Mouse (Mus musculus): Measurements from ENCODE around the gene Mtus2. TPM values are rescaled to one million over a fixed set of nuclear protein-coding genes. Genes with fewer than 3 reads are reported as not detected.

The Mtus2 gene
- polyA plus RNA-seq, 1 experiment from 2014 or later, result 5.5 TPM

DNA sequence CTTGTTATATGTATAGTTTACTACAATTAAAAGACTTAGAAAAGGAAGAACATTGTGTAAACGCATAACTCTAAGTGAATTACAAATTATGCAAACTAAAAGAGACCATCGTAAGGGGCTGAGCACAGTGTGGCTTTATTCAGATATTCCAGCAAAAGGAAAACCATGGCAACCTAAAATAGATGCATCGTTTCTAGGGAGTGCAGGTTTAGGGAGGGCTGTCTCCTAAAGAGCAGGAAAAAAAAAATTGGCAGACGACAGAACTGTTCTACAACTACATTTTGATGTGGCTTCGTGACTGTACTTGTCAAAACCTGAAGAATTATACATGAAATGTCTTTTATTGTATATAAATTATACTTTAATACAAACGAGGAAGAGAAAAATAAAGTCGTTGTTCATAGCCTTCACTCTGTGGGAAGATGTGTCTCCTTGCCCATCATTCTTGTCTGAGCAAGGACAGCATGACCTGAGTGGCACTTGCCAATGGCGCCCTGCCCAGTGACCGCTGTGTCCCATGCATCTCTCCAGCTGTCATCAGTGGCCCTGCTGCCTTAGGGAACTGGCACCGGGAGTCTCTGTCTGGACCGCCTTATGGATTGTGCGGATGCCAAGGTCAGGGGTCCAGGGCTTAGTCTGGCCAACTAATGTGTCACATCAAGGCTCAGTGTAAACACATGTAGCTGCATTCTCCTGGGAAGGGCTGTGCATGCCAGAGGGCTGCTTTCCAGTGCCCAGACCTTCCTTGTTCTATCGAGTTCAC is 95.9 kb downstream of the Mtus2 start:
- ATAC-seq (no peak), DNase-seq (ENCODE audit: low spot score) (no peak)
- Histone ChIP-seq H3K9me3 (ENCODE audit: low read length) (no peaks in the 10 kb centered on the region), H3K4me1 (ENCODE audit: insufficient read depth, low read depth, low read length) (no peaks in the 10 kb centered on the region), H3K9ac (replicated peaks; ENCODE audit: low read depth) (no peak overlapping the region), H3K27ac (ENCODE audit: low read length) (no peak overlapping the region), H3K4me3 (ENCODE audit: low read depth, low read length) (no peak overlapping the region), H3K27me3 (replicated peaks; ENCODE audit: insufficient read depth, low read length) (no peaks in the 10 kb centered on the region), H3K4me2 (replicated peaks; ENCODE audit: low read depth, low read length) (no peak overlapping the region), H3K36me3 (ENCODE audit: insufficient read depth, low read length) (no peaks in the 10 kb centered on the region)
- TF ChIP-seq CTCF (IDR thresholded peaks at IDR 0.05), result no peak
- TF ChIP-seq EP300 (IDR thresholded peaks at IDR 0.05), result no peak
- 62% methylated on average over 13 of the region's 13 CpGs for WGBS

DNA sequence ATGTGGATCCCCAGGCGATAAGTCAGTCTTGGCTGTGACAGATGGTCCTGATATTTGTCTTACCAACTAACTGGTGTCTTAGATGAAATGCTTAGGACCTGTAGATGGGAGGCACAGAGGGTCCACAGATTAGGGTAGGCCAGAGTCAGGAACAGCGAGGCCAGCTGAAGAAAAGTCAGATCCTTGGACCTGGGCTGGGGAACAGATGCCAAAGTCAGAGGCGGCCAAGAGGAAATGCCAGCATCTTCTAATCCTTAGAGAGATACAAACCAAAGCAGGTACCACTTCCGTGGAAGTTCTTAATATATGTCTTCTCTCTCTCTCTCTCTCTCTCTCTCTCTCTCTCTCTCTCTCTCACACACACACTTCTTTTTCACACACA is 96.5 kb downstream of the Mtus2 start:
- H3K36me3 ChIP-seq (ENCODE audit: insufficient read depth, low read length), result no peaks in the 10 kb centered on the region
- TF ChIP-seq EP300 (IDR thresholded peaks at IDR 0.05) (no peak), CTCF (IDR thresholded peaks at IDR 0.05) (no peak)
- no peaks in the 10 kb centered on the region for H3K4me1 ChIP-seq (ENCODE audit: insufficient read depth, low read depth, low read length)
- WGBS, result 65% methylated on average over 4 of the region's 4 CpGs
- H3K9ac ChIP-seq (replicated peaks; ENCODE audit: low read depth), result no peak overlapping the region
- no peak overlapping the region for H3K27ac ChIP-seq (ENCODE audit: low read length)
- H3K9me3 ChIP-seq (ENCODE audit: low read length), result no peaks in the 10 kb centered on the region
- DNase-seq (ENCODE audit: low spot score), result no peak
- H3K4me2 ChIP-seq (replicated peaks; ENCODE audit: low read depth, low read length), result no peak overlapping the region
- ATAC-seq, result no peak
- no peak overlapping the region for H3K4me3 ChIP-seq (ENCODE audit: low read depth, low read length)
- no peaks in the 10 kb centered on the region for H3K27me3 ChIP-seq (replicated peaks; ENCODE audit: insufficient read depth, low read length)

DNA sequence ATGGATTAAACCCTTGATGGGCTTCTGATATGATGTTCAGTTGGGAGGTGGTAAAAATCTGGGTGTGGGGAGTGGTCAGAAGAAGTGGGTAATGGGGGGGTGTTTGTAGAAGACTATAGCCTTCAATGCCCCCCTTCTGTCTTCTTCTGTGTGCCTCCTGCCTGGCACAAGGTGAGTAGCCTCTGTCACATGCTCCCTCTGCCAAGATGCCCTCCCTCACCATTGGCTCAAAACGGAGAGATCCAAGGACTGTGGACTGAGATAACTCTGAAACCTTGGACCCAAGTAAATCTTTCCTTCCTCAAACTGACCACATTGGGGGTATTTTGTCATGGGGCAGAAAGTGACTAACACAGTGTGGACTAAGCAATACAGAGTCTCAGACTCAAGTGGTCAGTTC is 99.7 kb downstream of the Mtus2 start:
- DNase-seq (ENCODE audit: low spot score) (no peak), ATAC-seq (no peak)
- Histone ChIP-seq H3K27ac (ENCODE audit: low read length) (no peak overlapping the region), H3K9ac (replicated peaks; ENCODE audit: low read depth) (no peak overlapping the region), H3K4me1 (ENCODE audit: insufficient read depth, low read depth, low read length) (no peaks in the 10 kb centered on the region), H3K4me2 (replicated peaks; ENCODE audit: low read depth, low read length) (no peak overlapping the region), H3K4me3 (ENCODE audit: low read depth, low read length) (no peak overlapping the region), H3K9me3 (ENCODE audit: low read length) (no peaks in the 10 kb centered on the region), H3K27me3 (replicated peaks; ENCODE audit: insufficient read depth, low read length) (no peaks in the 10 kb centered on the region), H3K36me3 (ENCODE audit: insufficient read depth, low read length) (no peaks in the 10 kb centered on the region)
- WGBS, result 75% methylated on average over 1 of the region's 1 CpGs
- no peak for TF ChIP-seq CTCF (IDR thresholded peaks at IDR 0.05)

DNA sequence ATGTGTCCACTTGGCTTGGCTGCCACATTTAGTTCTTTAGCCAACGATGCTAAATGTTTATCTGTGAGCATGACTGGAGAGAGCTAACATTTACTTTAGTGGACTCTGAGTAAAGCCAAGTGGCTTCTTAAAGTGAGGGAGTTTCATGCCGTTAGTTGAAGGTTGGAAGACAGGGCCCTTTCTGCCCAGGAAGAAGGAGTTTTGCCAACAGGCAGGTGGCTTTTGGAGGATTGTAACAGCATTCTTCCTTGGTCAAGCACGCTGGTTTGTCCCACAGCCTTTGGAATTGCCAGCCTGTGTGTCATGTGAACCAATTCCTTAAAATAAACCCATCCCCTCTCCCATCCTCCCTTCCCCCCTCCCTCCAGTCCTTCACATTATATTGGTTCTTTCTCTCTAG is 100.3 kb downstream of the Mtus2 start:
- Histone ChIP-seq H3K36me3 (ENCODE audit: insufficient read depth, low read length) (no peaks in the 10 kb centered on the region), H3K9me3 (ENCODE audit: low read length) (no peaks in the 10 kb centered on the region), H3K27me3 (replicated peaks; ENCODE audit: insufficient read depth, low read length) (no peaks in the 10 kb centered on the region), H3K4me3 (ENCODE audit: low read depth, low read length) (no peak overlapping the region), H3K27ac (ENCODE audit: low read length) (no peak overlapping the region), H3K9ac (replicated peaks; ENCODE audit: low read depth) (no peak overlapping the region), H3K4me1 (ENCODE audit: insufficient read depth, low read depth, low read length) (no peaks in the 10 kb centered on the region), H3K4me2 (replicated peaks; ENCODE audit: low read depth, low read length) (no peak overlapping the region)
- TF ChIP-seq EP300 (IDR thresholded peaks at IDR 0.05), result no peak
- TF ChIP-seq CTCF (IDR thresholded peaks at IDR 0.05), result no peak
- WGBS, result 39% methylated on average over 3 of the region's 3 CpGs
- no peak for ATAC-seq
- DNase-seq (ENCODE audit: low spot score), result no peak

DNA sequence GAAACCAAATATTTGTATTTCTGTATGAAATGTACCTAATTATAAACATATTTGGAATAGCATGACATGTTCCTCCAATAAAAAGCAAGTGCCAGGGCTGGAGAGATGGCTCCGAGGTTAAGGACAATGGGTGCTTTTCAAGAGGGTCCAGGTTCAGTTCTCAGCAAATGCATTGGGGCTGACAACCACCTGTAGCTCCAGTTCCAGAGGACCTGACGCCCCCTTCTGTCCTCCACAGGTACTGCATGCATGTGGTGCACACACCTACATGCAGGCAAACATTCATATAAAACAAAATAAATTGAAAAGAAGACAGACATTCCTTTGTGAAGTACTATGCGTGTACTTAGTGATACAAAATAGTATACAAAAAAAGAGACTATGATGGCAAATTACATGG is 102.2 kb downstream of the Mtus2 start:
- H3K4me3 ChIP-seq (ENCODE audit: low read depth, low read length), result no peak overlapping the region
- no peak for DNase-seq (ENCODE audit: low spot score)
- H3K9me3 ChIP-seq (ENCODE audit: low read length), result no peaks in the 10 kb centered on the region
- no peak for ATAC-seq
- H3K36me3 ChIP-seq (ENCODE audit: insufficient read depth, low read length), result no peaks in the 10 kb centered on the region
- H3K9ac ChIP-seq (replicated peaks; ENCODE audit: low read depth), result no peak overlapping the region
- H3K27ac ChIP-seq (ENCODE audit: low read length), result no peak overlapping the region
- TF ChIP-seq CTCF (IDR thresholded peaks at IDR 0.05), result no peak
- TF ChIP-seq EP300 (IDR thresholded peaks at IDR 0.05), result no peak
- WGBS, result 70% methylated on average over 3 of the region's 3 CpGs
- no peaks in the 10 kb centered on the region for H3K27me3 ChIP-seq (replicated peaks; ENCODE audit: insufficient read depth, low read length)
- no peak overlapping the region for H3K4me2 ChIP-seq (replicated peaks; ENCODE audit: low read depth, low read length)
- H3K4me1 ChIP-seq (ENCODE audit: insufficient read depth, low read depth, low read length), result no peaks in the 10 kb centered on the region

DNA sequence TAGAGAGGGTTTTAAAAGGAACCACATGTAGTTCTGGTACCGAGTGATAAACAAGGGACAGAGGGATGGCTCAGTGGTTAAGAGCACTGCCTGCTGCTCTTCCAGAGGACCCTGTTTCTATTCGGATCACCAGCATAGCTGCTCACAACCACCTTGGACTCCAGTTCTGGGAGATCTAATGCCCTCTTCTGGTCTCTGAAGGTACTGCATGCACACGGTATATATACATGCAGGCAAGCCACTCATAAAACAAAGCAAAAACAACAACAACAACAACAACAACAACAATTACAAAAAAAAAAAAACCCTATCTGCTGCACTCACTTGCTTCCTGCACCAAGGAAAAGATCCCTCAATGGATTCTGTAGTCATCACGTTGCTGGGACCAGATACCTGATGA is 104.7 kb downstream of the Mtus2 start:
- TF ChIP-seq CTCF (IDR thresholded peaks at IDR 0.05) (no peak), EP300 (IDR thresholded peaks at IDR 0.05) (no peak)
- Histone ChIP-seq H3K9ac (replicated peaks; ENCODE audit: low read depth) (no peak overlapping the region), H3K27ac (ENCODE audit: low read length) (no peak overlapping the region)

DNA sequence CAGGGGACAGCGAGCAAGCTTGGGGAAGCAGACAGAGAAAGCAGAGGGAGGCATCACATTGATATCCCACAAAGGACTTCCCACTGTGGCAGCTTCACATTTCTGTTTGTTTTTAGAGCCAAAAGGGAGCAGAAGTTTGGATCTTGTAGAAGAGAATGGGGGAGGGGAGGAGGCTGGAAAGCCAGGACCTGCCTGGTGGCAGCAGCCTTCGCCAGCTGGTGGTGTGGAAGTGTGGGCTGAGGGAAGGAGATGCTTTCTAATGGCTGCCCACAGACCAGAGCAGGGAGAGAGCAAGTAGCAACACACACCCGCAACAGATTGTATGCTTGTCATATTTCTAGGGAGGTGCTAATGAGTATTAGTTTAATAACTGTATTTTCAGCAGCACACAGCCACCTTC is 106.6 kb downstream of the Mtus2 start:
- Histone ChIP-seq H3K36me3 (ENCODE audit: insufficient read depth, low read length) (no peaks in the 10 kb centered on the region), H3K4me1 (ENCODE audit: insufficient read depth, low read depth, low read length) (no peaks in the 10 kb centered on the region), H3K4me2 (replicated peaks; ENCODE audit: low read depth, low read length) (no peak overlapping the region), H3K27ac (ENCODE audit: low read length) (no peak overlapping the region), H3K9ac (replicated peaks; ENCODE audit: low read depth) (no peak overlapping the region), H3K9me3 (ENCODE audit: low read length) (no peaks in the 10 kb centered on the region), H3K4me3 (ENCODE audit: low read depth, low read length) (no peak overlapping the region), H3K27me3 (replicated peaks; ENCODE audit: insufficient read depth, low read length) (no peaks in the 10 kb centered on the region)
- TF ChIP-seq CTCF (IDR thresholded peaks at IDR 0.05), result no peak
- TF ChIP-seq EP300 (IDR thresholded peaks at IDR 0.05), result no peak
- no peak for ATAC-seq
- 67% methylated on average over 3 of the region's 3 CpGs for WGBS
- no peak for DNase-seq (ENCODE audit: low spot score)

More for the DNA sequence above, 104.7 kb downstream of the Mtus2 start:
- Histone ChIP-seq H3K4me1 (ENCODE audit: insufficient read depth, low read depth, low read length) (no peaks in the 10 kb centered on the region), H3K4me2 (replicated peaks; ENCODE audit: low read depth, low read length) (no peak overlapping the region), H3K27me3 (replicated peaks; ENCODE audit: insufficient read depth, low read length) (no peaks in the 10 kb centered on the region), H3K9me3 (ENCODE audit: low read length) (no peaks in the 10 kb centered on the region), H3K36me3 (ENCODE audit: insufficient read depth, low read length) (no peaks in the 10 kb centered on the region), H3K4me3 (ENCODE audit: low read depth, low read length) (no peak overlapping the region)
- ATAC-seq (no peak), DNase-seq (ENCODE audit: low spot score) (no peak)
- 82% methylated on average over 4 of the region's 4 CpGs for WGBS
